Mouse (Mus musculus) intestine, embryonic 15.5 days (tissue): ENCODE data around the gene Aida. TPM values are rescaled to one million over a fixed set of nuclear protein-coding genes. Genes with fewer than 3 reads are reported as not detected.

Experiments
- ATAC-seq: fragments of 200-750 bp; cut with Nextera tagmentation; 2 replicates; pipeline ENCODE4 v1.8.0; 2017; ENCODE audit warnings: moderate TSS enrichment, moderate library complexity
- H3K27ac ChIP-seq: fragments of 300-500 bp; sonication (generic); 2 replicates; pipeline ENCODE4 v1.5.1; 2015; ENCODE audit warnings: mild to moderate bottlenecking, inconsistent platforms
- H3K27me3 ChIP-seq: fragments of 300-500 bp; sonication (generic); replicated peaks from 2 replicates; pipeline ENCODE4 v1.6.1; 2015; ENCODE audit warnings: inconsistent platforms
- H3K36me3 ChIP-seq: fragments of 300-500 bp; sonication (generic); 2 replicates; pipeline ENCODE4 v1.6.1; 2015; ENCODE audit warnings: inconsistent platforms
- H3K4me1 ChIP-seq: fragments of 300-500 bp; sonication (generic); replicated peaks from 2 replicates; pipeline ENCODE4 v1.6.1; 2015; ENCODE audit warnings: inconsistent platforms
- H3K4me2 ChIP-seq: fragments of 300-500 bp; sonication (generic); replicated peaks from 2 replicates; pipeline ENCODE4 v1.6.1; 2015; ENCODE audit warnings: mild to moderate bottlenecking, inconsistent platforms
- H3K4me3 ChIP-seq: fragments of 300-500 bp; sonication (generic); replicated peaks from 2 replicates; pipeline ENCODE4 v1.5.1; 2015; ENCODE audit warnings: inconsistent platforms
- H3K9ac ChIP-seq: fragments of 300-500 bp; sonication (generic); 2 replicates; pipeline ENCODE4 v1.6.1; 2015; ENCODE audit warnings: inconsistent platforms
- H3K9me3 ChIP-seq: fragments of 300-500 bp; sonication (generic); 2 replicates; pipeline ENCODE4 v1.6.1; 2016; ENCODE audit warnings: inconsistent platforms
- WGBS: fragments of 180-500 bp; shearing (Covaris S2); methylation state at CpG from one replicate; pipeline ENCODE4 v1.1.7; 2015; 5-methylcytosine and 5-hydroxymethylcytosine counted together
- polyA plus RNA-seq: library from polyadenylated mRNA; unstranded; fragments of >200 nt; fragmentation: Nextera tagmentation; extraction: Ambion mirVana; gene quantifications from 2 replicates; pipeline ENCODE4 v1.2.1, GENCODE M21; 2015

Gene Aida
- polyA plus RNA-seq, 1 experiment from 2014 or later: 42.4 TPM

DNA sequence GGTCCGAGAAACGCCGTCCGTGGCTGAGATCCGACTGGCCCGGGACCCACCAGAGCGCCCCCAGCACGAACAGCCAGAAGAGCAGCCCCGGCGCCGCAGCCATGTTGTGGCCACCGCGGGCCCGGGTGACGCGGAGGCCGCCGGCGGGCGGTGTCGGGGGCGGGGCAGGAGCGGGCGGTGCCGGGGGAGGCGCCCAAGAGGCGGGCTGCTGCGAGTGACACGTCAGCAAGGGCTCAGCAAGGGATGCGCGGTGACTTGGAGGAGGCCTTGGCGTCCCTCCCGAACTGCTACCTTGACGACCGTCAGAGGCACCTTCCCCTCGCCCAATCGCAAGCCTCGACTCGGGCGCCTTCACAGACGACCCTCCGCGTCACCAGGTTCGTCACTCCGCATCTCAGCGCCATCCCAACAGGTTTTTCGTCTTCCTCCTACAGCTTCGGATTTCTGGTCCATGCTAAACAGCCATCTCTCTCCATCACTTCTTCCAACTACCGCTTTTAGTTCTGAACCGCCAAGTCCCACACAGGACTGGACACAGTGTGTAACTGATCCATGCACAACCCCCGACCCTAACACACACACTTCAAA is 73.1 kb downstream of the Aida start, which contains the start of gene Mia3:
Gene Mia3 (minus strand): TSS at position 127 of the 588 bp plus-strand sequence.
- peak; percentile 100 for ATAC-seq
- Histone ChIP-seq H3K9me3 (no peaks in the 10 kb centered on the region), H3K4me1 (peaks cover 10% of the 10 kb centered on the region), H3K9ac (peak within 1 kb of the TSS; percentile 86), H3K4me2 (peak within 1 kb of the TSS; percentile 89), H3K4me3 (peak within 1 kb of the TSS; percentile 89), H3K27ac (peak within 1 kb of the TSS; percentile 60; the same call in 1 of the 2 replicates), H3K27me3 (no peaks in the 10 kb centered on the region), H3K36me3 (0 out of 2 replicates have a peak, but pooled peaks cover 4% of the 10 kb centered on the region)
- under 1% methylated on average over 51 of the region's 51 CpGs for WGBS

DNA sequence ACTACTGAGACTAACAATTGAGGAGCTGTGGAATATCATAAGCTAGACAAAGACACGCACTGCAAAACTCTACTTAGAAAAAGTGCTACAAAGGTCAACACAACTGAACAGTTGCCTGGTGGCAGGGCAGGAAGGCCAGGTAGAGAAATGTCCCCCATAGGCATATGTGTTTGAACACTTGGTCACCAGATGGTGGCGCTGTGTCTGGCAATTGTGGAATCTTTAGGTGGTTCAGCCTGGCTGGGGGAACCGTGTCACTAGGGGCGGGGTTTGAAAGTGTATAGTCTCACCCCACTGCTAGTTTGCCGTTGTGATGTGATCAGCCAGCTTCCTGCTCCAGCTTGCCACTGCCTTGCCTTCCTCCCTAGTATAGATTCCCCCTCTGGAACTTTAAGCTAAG is 78.3 kb downstream of the Aida start:
- H3K36me3 ChIP-seq: no peaks in the 10 kb centered on the region
- 79% methylated on average over 5 of the region's 5 CpGs for WGBS
- ATAC-seq: no peak
- H3K4me2 ChIP-seq: no peak overlapping the region
- no peak overlapping the region for H3K9ac ChIP-seq
- no peaks in the 10 kb centered on the region for H3K9me3 ChIP-seq
- no peak overlapping the region for H3K4me3 ChIP-seq
- H3K27me3 ChIP-seq: no peaks in the 10 kb centered on the region
- H3K27ac ChIP-seq: no peak overlapping the region
- H3K4me1 ChIP-seq: no peaks in the 10 kb centered on the region

Other genes with a start within 250 kb of the Aida start
- gene Disp1, start 75.1 kb upstream of the Aida start, polyA plus RNA-seq: 9.5 and 11.0 TPM in 2 replicates
- 36.3 and 41.6 TPM in 2 replicates for gene Brox, start 679 bp downstream of the Aida start, polyA plus RNA-seq
- 79.7 and 81.0 TPM in 2 replicates for gene Mia3, start 73.0 kb downstream of the Aida start, polyA plus RNA-seq
- gene Taf1a, start 92.4 kb downstream of the Aida start, polyA plus RNA-seq: 17.9 TPM in 2 replicates
- gene Hhipl2, start 121.6 kb downstream of the Aida start, polyA plus RNA-seq: not detected in 2 replicates